Mouse (Mus musculus) erythroid progenitor cell, adult 5-6 weeks (primary cell): Measurements from ENCODE around the gene Wdr46. TPM values are rescaled to one million over a fixed set of nuclear protein-coding genes. Genes with fewer than 3 reads are reported as not detected.
"Not testable (repeated sequence)": the region's sequence is repeated elsewhere in the genome, so short reads cannot be mapped to it uniquely, and the experiment has no call there.

Experiments
- ATAC-seq: replicated peaks from 2 replicates; pipeline ENCODE4 v1.8.0; 2016; ENCODE audit warnings: moderate number of reproducible peaks, mild to moderate bottlenecking, moderate TSS enrichment, inconsistent platforms; ENCODE audit not compliant: poor library complexity, low FRiP score, severe bottlenecking
- total RNA-seq, 2 experiments: library from RNA; stranded (forward) in 1 of 2; stranded (reverse) in 1 of 2; fragments of 150-400 nt in 1 of 2; fragments of 186-747, 209-891 nt in 1 of 2; gene quantifications; 2 replicates each; pipeline versions ENCODE4 v1.2.3 to v1.2.4; 2015 to 2017; ENCODE audit warnings: low replicate concordance in 2 of 2

Wdr46 gene
- total RNA-seq (2015; ENCODE audit: low replicate concordance) (3.6 and 11.3 TPM in 2 replicates), total RNA-seq (2017; ENCODE audit: low replicate concordance) (4.6 and 8.2 TPM in 2 replicates)

DNA sequence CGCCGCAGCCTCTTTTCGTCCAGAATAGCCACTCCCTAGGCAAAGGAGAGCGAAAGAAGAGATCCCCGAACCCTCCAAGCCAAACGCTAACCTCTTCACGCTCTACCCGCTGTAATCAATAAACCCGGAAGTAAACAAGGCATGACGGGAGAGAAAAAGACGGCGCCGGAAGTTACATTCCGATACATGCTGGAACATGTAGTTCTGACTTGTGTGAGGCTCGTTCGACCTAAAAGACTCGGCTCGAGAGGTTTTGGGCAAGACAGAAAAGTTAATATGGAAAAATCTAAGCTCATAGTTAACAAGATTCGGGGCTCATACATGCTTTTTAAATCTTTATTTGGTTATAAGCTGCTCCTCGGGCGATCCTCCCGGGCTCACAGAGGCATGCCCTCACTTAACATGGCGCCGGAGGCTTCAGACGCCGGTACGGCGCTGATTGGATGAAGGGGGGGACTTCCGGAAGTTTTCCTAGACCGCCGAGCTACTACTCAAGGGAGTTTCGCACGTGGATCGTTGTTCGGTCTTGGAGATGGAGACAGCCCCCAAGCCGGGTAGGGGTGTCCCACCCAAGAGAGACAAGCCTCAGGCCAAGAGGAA is at the start of gene Wdr46, which contains the start of gene Pfdn6:
Gene Wdr46 (plus strand): TSS at position 455 of the 600 bp plus-strand sequence.
Gene Pfdn6 (minus strand): TSS at position 138 of the 600 bp plus-strand sequence.
- ATAC-seq: peak; percentile 93

DNA sequence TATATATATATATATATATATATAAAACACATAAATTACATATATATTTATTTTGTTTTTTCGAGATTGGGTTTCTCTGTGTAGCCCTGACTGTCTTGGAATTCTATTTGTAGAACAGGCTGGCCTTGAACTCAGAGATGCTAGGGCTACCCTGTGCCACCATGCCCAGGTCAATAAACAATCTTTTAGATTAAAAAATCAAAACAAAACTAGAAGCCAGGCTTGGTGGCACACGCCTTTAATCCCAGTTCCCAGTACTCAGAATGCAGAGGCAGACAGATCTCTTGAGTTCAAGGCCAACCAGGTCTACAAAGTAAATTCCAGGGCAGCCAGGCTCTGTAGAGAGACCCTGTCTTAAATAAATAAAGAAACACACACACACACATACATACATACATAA is 49.1 kb upstream of the Wdr46 start:
- ATAC-seq: no peak

DNA sequence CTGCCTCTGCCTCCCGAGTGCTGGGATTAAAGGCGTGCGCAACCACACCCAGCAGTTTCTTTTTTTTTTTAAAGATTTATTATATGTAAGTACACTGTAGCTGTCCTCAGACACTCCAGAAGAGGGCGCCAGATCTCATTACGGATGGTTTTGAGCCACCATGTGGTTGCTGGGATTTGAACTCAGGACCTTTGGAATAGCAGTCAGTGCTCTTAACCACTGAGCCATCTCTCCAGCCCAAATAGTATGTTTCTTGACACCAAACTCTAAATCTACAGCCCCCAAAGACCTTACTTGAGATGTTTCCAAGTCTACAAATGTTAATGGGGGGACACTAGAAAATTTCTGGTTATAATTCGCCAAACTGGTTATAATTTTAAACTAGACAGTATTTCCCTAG is 48.6 kb upstream of the Wdr46 start:
- not testable (repeated sequence) for ATAC-seq

DNA sequence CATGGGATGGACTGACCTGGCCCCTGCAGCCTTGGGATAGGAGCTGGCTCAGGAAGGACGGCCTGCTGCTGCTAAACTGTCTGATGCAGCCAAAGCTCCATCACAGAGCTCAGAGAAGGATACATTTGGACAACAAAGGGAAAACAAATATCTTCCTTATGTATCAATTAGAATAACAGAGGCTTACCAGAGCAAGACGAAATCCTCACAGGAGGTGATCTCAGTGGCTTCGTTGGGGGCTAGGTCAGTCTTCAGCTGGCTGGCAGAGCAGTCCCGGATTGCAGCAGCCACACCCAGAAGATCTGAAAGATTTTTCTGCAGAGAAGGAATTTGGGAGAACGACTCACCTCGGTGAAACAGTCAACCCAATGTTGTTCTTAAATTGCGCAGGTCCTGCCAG is 48.0 kb upstream of the Wdr46 start:
- ATAC-seq: no peak

DNA sequence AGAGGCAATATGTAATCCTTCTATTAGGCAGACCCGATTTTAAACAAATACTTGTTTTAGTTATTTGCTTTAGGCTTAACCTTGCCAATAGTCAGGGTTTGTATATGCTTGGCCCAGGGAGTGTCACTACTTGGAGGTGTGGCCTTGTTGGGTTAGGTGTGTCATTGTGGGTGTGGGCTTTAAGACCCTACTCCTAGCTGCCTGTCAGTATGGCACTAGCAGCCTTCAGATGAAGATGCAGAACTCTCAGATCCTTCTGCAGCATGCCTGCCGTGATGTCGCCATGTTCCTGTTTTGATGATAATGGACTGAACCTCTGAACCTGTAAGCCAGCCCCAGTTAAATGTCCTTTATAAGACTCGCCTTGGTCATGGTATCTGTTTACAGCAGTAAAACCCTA is 47.4 kb upstream of the Wdr46 start:
- ATAC-seq: not testable (repeated sequence)

DNA sequence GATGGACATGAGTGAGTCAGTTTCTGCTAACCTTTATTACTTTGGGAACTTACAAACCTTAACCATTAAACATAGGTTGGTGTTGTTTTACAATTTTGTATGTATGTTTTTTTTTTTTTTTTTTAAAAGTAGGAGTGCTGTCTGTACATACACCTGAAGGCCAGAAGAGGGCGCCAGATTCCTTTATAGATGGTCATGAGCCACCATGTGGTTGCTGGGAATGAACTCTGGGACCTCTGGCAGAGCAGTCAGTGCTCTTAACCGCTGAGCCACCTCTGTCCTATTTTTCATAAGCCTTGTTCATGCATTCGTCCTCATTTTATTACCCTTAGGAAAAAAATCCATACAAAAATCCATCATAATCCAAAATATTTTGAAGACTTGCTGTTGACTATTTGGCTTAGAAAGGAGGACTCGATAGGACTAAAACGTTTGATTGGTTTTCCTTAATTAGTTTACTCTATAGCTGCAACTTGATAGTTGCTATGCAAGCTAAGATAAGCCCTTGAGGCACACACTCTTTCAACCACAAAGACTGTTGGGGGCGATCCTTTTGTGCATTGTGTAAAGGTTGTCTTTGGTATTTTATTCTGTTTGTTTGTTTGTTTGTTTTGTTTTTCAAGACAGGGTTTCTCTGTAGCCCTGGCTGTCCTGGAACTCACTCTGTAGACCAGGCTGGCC is 43.2 kb upstream of the Wdr46 start:
- ATAC-seq: 0 out of 2 replicates have a peak, but pooled peaks have one; percentile 35

DNA sequence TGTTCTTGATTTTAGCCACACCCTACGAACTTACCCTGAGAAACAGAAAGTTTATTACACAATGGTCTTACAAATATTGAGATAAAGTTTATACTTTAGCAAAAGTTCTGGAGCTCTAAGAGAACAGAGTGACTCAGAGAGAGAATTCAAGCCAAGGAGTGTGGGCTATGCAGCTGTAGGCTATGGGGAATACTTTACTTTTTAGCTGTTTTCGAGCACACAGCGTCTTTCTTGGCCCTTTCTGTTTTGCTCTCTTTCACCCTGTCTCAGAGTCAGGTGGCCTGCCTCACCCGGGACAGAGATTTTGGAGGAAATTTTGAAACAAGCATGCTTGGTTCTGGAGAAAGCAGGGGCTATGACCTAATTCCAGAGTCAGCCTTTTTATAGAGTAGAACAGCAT is 42.3 kb upstream of the Wdr46 start:
- not testable (repeated sequence) for ATAC-seq

DNA sequence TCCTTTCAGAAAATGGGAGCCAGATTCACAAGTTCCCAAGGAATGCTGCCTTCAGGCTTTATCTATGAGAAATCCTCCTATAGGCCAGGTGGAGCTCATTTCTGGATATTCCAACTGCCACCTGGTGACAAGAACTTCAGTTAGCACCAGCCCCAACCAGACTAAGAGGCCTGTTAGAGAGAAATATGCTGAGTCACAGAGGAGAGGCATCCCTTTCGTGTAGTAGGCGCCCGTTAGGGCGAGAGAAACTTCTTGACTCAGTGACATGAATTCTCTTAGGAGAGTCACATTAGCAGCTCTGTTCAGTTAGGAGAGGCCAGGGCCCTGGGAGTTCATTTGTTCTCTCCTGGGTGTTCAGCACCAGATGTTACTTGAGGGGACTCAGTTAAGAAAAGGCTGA is 40.8 kb upstream of the Wdr46 start:
- ATAC-seq: peak; percentile 87

DNA sequence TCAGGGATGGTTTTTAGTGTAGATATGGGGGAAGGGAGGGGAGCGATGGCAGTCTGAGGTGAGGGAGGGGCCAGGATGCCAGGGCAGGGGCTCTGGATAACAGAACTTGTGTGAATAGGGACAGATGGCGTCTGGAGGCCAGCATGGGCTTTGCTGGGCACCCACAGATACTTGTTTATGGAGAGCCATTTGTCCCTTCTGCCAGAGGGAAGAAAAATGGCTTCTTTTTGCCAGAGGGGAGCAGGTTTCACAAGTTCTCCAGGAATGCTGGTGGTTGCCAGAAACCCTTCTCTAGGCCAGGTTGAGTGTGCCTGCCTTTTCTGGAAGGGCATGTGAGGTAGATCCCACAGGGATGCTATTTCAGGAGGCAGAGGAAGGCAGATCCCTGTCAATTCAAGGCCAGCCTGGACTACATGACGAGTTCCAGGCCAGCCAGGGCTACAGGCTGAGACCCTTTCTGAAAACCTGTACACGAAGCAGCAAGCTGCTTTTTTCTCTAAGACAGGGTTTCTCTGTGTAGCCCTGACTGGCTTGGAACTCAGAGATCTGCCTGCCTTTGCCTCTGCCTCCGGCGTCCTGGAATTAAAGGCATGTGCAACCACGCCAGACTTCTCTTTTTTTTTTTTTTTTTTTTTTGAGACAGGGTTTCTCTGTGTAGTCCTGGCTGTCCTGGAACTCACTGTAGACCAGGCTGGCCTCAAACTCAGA is 40.0 kb upstream of the Wdr46 start:
- 0 out of 2 replicates have a peak, but pooled peaks have one; percentile 28 for ATAC-seq

DNA sequence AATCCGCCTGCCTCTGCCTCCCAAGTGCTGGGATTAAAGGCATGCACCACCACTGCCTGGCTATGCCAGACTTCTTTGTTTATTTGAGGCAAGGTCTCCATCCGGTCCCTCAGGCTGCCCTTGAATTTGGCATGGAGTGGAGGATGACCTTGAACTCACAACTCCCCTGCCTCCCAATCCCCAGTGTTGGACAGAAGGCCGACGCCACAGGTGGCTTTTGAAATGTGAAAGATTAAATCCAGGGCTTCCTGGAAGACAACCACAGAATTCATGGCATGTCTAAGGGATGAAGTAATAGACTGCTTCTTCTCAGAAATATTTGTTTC is 39.5 kb upstream of the Wdr46 start:
- no peak for ATAC-seq

DNA sequence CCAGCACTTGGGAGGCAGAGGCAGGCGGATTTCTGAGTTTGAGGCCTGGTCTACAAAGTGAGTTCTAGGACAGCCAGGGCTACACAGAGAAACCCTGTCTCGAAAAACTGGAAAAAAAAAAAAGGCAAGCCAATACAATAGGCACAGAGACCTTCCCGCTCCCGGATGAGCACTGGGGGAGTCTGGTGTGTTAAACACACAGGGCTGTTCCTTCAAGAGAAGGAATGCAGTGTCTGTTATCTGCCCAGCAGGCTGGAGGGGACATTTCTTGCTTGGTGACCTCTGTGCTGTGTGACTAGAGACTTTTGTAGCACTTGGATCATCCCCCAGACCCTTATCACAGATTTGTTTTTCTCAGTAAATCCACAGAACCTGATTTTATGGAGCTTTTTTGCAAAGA is 38.8 kb upstream of the Wdr46 start:
- ATAC-seq: no peak

DNA sequence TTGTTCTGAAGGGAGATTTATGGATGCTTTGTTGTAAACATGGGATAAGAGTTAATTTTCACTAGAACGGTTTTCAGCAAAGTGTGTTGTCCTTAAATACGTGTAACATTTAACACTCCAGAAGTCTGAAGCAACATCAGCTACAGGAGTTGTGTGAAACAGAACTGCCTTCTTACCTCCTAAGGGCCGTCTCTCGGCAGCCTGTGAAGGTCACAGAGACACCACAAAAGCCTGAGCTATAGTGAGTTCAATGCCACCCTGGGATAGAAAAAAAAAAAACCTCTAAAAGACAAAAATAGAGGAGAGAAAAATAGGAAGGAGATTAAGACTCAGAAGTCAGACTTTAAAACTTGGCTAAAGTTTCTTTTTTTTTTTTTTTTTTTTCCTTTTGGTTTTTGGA is 38.4 kb upstream of the Wdr46 start:
- no peak for ATAC-seq

DNA sequence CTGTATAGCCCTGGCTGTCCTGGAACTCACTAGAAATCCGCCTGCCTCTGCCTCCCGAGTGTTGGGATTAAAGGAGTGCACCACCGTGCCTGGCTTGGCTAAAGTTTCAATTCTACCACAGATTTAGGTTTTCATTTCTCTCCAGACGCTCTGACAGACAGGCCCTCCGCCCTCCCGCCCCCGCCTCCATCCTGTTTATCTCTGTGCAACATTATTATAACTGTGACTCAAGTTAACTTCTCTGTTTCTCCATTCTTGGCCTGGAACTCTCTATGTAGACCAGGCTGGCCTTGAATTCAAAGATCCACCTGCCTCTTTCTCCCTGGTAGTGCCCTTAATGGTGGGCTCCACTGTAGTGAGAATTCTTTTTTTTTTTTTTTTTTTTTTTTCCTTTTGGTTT is 38.0 kb upstream of the Wdr46 start:
- ATAC-seq: no peak

DNA sequence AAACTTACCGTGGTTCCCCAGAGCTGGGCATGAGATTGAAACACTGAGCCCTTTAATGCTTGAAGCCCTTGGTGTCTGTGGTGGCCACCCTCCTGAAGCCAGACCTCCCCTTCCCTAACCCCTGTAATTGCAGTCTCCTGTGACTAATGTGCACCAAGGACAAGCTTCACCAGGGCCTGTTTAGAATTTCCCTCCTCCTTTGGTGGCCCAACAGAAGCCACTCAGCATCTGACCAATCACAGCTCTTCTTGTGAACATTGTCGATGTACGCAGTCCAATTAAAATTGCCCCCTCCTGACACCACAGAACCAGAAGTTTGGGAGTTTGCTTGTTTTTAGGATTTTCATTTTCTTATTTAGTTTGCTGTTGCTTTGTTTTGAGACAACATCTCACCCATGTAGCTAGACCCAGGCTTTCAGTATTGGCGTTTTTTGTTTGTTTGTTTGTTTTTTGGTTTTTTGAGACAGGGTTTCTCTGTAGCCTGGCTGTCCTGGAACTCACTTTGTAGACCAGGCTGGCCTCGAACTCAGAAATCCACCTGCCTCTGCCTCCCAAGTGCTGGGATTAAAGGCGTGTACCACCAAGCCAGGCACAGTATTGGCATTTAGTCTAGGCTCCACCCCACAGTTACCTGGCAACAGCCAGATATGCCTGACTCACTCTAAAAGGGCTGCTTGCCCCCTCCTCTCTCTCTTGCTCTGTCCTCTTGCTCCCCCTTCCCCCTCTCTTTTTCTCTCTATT is 36.4 kb upstream of the Wdr46 start:
- ATAC-seq: not testable (repeated sequence)

DNA sequence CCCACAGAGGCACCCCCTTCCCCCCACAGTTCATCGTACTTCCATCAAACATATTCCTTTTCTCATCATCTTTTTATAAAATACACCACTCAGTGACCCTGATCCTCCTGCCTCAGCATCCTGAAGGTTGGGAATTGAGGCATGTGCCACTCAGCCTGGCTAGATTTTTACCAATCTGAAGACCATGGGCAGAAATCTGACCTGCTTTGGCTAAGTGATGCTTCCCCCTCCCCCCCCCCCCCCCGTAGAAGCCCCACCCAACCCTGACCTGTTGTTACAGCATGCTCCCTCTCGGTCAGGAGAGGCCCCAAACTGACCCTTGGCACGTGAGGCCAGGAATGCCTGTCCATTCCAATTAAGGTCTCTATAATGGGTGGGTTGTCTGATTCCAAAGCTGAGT is 35.6 kb upstream of the Wdr46 start, which contains the start of gene Platr17:
Gene Platr17 (plus strand): TSS at position 301 of the 400 bp plus-strand sequence.
- not testable (repeated sequence) for ATAC-seq

DNA sequence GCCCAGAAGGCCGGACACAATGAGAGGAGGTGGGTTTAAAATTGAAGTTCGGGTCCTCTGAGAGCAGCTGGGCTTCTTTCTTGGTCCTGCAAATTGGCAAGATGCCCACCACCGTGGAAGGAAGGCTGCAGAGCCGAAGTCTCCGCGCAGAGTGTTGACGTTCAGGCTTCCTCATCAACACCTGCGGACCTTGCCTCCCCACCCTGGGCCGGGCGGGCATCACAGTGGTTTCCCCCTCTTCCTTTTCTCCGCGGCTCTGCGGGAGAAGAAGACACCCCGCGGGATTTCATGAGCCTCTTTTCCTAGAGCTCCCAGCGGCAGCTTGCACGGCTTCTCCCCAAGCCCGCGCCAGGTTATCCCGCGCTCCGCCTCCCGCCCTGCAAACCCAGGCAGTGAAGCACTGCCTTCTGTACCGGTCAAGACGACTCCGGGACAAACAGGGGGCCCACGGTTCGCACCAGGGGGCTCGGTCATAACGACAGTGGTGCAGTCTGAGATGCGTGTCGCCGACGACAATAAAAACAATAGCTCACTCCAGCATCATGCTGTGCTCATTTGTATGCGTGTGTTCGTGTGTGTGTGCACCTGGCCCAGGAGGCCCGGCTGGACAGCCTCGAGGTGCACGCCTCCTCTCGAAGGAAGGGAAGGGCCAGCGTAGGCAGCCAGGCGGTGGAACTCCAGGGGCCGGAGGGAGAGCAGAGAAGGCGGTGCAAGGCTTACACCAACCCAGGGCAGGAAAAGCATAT is 32.0 kb upstream of the Wdr46 start:
- peak; percentile 66 for ATAC-seq

DNA sequence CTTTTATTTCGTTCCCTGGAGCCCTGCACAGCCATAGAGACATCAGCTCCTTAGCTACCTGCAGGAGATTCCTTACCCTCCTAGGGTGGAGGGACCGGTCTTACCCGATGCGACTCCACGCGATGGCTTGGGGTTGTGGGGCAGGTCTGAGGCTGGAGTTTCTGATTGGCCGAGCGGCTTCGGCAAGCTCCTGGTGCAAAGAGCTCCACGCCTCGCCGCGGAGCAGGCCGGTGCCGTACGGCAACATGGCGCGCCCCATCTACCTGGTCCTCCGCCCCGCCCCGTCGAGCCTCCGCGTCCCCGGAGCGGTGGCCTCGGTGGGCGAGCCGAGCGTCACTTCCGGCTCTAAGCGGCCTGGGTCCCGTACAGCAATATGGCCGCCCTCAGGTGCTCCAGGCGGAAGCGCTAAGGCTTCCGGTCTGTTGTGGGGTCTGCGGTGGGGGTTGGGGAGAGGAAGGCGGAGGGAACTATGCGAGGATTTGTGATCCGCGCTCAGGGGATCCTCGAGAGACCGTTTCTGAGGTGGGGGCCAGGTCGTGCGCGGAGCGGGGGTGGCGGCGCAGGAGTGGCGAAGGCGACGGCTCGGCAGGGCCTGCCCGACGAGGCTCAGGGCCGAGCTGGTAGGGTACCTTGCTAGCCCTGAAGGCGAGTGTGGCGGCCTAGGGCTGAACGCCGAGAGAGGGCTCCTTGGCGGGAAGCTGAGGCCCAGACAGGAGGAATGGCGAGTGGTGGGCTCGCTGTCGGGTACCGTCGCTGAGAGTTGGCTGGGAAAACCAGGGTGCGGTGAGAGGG is 31.2 kb upstream of the Wdr46 start, which contains the start of gene Daxx:
Gene Daxx (plus strand): TSS at position 338 of the 792 bp plus-strand sequence.
- ATAC-seq: peak; percentile 94

DNA sequence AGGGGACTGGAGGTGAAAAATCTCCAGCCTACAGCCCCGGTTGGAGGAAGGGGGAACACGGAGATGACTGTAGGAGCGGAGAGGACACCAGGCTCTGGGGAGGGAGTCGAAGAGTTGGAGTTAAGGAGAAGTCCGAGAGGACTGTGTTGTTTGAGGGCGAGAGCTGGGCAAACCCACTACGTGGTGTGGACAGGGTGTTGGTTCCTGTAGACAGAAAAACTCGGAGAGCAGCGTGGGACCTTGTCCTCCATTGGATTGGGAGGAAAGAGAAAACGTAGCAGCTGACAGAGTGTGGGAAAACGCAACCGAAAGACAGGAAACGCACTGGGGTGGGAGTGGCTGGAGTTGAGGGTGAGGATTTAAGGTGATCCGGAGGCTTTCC is 30.6 kb upstream of the Wdr46 start:
- peak; percentile 10; the same call in 1 of the 2 replicates for ATAC-seq
